Mouse (Mus musculus): ENCODE measurements at regions not wholly inside any gene's neighbourhood (a gene's known extent, or its start where the extent isn't known, plus 50 kb on each side); places are given as distances from the start of the nearest gene placed in this dataset.

DNA sequence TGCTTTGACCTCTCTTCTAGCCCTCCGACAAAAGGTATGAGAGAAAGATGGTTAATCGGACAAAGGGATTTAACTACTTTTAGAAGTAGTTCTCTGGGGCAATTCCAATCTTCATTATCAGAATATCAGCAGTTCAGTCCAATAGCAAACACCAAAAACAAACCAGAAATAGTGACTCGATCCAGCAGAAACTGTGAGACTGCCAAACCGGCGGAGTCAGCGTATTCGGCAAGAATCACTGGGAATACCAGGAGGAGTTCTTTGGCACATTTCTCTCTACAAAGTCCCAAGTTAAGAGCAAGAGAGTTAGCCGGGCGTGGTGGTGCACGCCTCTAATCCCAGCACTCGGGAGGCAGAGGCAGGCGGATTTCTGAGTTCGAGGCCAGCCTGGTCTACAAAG is 164.5 kb downstream of the Lnpk start:
- TF ChIP-seq MYC (IDR thresholded peaks at IDR 0.05; ENCODE audit: low read depth, low read length) = no peak
- no peak for TF ChIP-seq RCOR1 (conservative IDR thresholded peaks at IDR 0.05; ENCODE audit: low read depth, low read length)
- TF ChIP-seq MAFK (IDR thresholded peaks at IDR 0.05; ENCODE audit: insufficient replicate concordance, low read length) = no peak
- no peak for TF ChIP-seq ETS1 (conservative IDR thresholded peaks at IDR 0.05; ENCODE audit: low read depth, low read length)
- no peak for TF ChIP-seq CTCF (conservative IDR thresholded peaks at IDR 0.05 in 1 of 2, IDR thresholded peaks at IDR 0.05 in 1 of 2; ENCODE audit: low read depth in 2 of 2, low read length in 2 of 2)
- TF ChIP-seq EP300 (IDR thresholded peaks at IDR 0.05; ENCODE audit: low read length) = no peak
- no peak for TF ChIP-seq ZNF384 (IDR thresholded peaks at IDR 0.05; ENCODE audit: low read depth, low read length)
